Mouse (Mus musculus) ES-E14 (cell line): ENCODE measurements around the gene Sfxn2. TPM values are rescaled to one million over a fixed set of nuclear protein-coding genes. Genes with fewer than 3 reads are reported as not detected.
A peak's percentile ranks its signal among the peaks of the same experiment; 100 is the strongest.

Experiments
- DNase-seq: peaks from one replicate; pipeline ENCODE4 v3.0.0-alpha.2; 2013; ENCODE audit warnings: low read depth, low spot score
- H3K27ac ChIP-seq: 2 replicates; pipeline ENCODE4 v1.5.1; 2012; ENCODE audit warnings: low read depth, mild to moderate bottlenecking, low read length, moderate library complexity, mixed read lengths; ENCODE audit not compliant: poor library complexity, insufficient read depth, severe bottlenecking
- H3K36me3 ChIP-seq: 2 replicates; pipeline ENCODE4 v1.6.1; 2012; ENCODE audit warnings: mild to moderate bottlenecking, low read length, moderate library complexity, mixed read lengths; ENCODE audit not compliant: control insufficient read depth, poor library complexity, insufficient read depth, severe bottlenecking
- H3K4me1 ChIP-seq, 2 experiments: fragments of 150-350 bp in 1 of 2; sonication (generic) in 1 of 2; 2 replicates each; pipeline ENCODE4 v1.6.1; 2012; ENCODE audit warnings: low read length in 2 of 2, mild to moderate bottlenecking in 1 of 2, mixed read lengths in 1 of 2; ENCODE audit not compliant: control insufficient read depth in 2 of 2, insufficient read depth in 2 of 2, poor library complexity in 1 of 2
- H3K4me3 ChIP-seq, 2 experiments: fragments of 150-350 bp in 1 of 2; sonication (generic) in 1 of 2; 2 replicates each; pipeline ENCODE4 v1.5.1; 2012; ENCODE audit warnings: low read length in 2 of 2, low read depth in 1 of 2, mild to moderate bottlenecking in 1 of 2, mixed read lengths in 1 of 2; ENCODE audit not compliant: insufficient read depth in 1 of 2, poor library complexity in 1 of 2, severe bottlenecking in 1 of 2
- H3K9ac ChIP-seq: 2 replicates; pipeline ENCODE4 v1.6.1; 2012; ENCODE audit warnings: low read depth, mild to moderate bottlenecking, low read length, mixed read lengths; ENCODE audit not compliant: poor library complexity, insufficient read depth, severe bottlenecking
- H3K9me3 ChIP-seq: fragments of 150-350 bp; sonication (generic); 2 replicates; pipeline ENCODE4 v1.6.1; 2012; ENCODE audit warnings: low read depth, mild to moderate bottlenecking, low read length; ENCODE audit not compliant: control insufficient read depth, insufficient read depth
- CHD2 ChIP-seq: IDR thresholded peaks from 2 replicates; pipeline ENCODE4 v1.6.1; 2014; ENCODE audit warnings: mild to moderate bottlenecking, low read depth, low read length, inconsistent platforms
- HCFC1 ChIP-seq: IDR thresholded peaks from 2 replicates; pipeline ENCODE4 v1.6.1; 2012; ENCODE audit warnings: low read length, inconsistent platforms, borderline replicate concordance; ENCODE audit not compliant: insufficient read depth
- MAFK ChIP-seq: IDR thresholded peaks from 2 replicates; pipeline ENCODE4 v1.6.1; 2014; ENCODE audit warnings: mild to moderate bottlenecking, low read depth, low read length, inconsistent platforms; ENCODE audit not compliant: insufficient read depth
- ZC3H11A ChIP-seq: IDR thresholded peaks from 2 replicates; pipeline ENCODE4 v1.6.1; 2012; ENCODE audit warnings: low read depth, mild to moderate bottlenecking, inconsistent platforms, low read length, borderline replicate concordance
- ZNF384 ChIP-seq: IDR thresholded peaks from 2 replicates; pipeline ENCODE4 v1.6.1; 2012; ENCODE audit warnings: low read depth, low read length, inconsistent platforms
- in situ Hi-C, 2 experiments: fragments of 600-800 bp; cut with MboI; formaldehyde crosslinking; loops; one replicate each; pipeline ENCODE4 v1.15.1; 2025; ENCODE audit warnings: low sequenced_read_pairs in 2 of 2, inconsistent platforms in 1 of 2; ENCODE audit not compliant: unreplicated experiment in 2 of 2
- total RNA-seq: library from RNA; depleted of rRNA; stranded (reverse); fragments of 300-350 nt; gene quantifications from 2 replicates; pipeline ENCODE4 v1.2.3, GENCODE M21; 2012

Gene Sfxn2
- total RNA-seq, 1 experiment, result 11.4 TPM

DNA sequence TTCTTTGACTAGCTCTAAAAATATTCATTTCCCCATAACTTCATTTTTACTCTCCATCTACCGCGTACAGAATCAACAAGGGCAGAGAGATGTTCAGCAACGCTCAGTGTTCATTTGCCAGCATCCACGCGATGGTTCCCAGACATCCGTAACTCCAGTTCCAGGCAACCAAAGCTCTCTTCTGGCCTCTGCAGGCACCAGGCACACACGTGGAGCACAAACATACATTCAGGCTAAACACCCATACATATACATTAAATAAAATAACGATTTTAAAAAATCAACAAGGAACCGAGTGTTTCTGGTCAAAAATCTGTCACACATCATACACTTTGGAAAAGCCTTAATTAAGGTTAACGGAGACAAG is 1.3 kb upstream of the Sfxn2 start:
- Histone ChIP-seq H3K27ac (no peak overlapping the region), H3K36me3 (no peaks in the 10 kb centered on the region; the same call in 1 of the 2 replicates), H3K4me1 (peaks cover 2 to 6% of the 10 kb centered on the region in 2 experiments; a peak in 2 of 4 replicates), H3K4me3 (peak overlapping the region; percentile 84 to 88; a peak in 2 of 4 replicates), H3K9ac (no peak overlapping the region), H3K9me3 (no peaks in the 10 kb centered on the region)
- no peak for DNase-seq
- TF ChIP-seq MAFK (no peak), ZC3H11A (no peak), ZNF384 (no peak), HCFC1 (no peak), CHD2 (no peak)
- in situ Hi-C loops, result no loop called here

GRCm38 (mm10) chr19:46572548-46572947 is 617 bp upstream of the Sfxn2 start:
- TF ChIP-seq ZC3H11A (no peak), ZNF384 (no peak), CHD2 (no peak), HCFC1 (no peak), MAFK (no peak)
- Histone ChIP-seq H3K27ac (no peak overlapping the region), H3K9me3 (no peaks in the 10 kb centered on the region), H3K9ac (peak overlapping the region; percentile 79), H3K4me3 (peak overlapping the region; percentile 84 to 88), H3K4me1 (peaks cover 2 to 6% of the 10 kb centered on the region in 2 experiments; a peak in 2 of 4 replicates), H3K36me3 (no peaks in the 10 kb centered on the region; the same call in 1 of the 2 replicates)
- in situ Hi-C loops, result no loop called here
- no peak for DNase-seq

DNA sequence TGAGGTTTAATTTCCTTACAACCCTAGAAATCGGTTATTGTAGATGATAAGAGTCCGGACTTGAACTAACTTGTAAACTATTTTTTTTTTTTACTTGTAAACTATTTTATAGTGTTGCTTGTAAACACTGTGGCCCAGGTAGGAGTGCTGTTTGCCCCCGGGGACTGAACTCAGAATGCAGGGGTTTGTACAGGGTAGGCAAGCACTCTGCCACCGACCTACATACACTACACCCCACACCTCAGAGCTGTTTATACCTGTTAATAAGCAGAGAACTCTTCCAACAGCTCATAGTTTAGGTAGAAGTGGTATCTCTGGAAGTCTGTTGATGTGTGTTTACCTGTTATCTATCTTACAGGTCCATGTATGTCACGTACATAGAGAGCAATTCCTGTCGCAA is 825 bp downstream of the Sfxn2 start:
- H3K27ac ChIP-seq, result no peak overlapping the region
- H3K9ac ChIP-seq, result peak overlapping the region; percentile 86; the same call in 1 of the 2 replicates
- H3K36me3 ChIP-seq, result no peaks in the 10 kb centered on the region; the same call in 1 of the 2 replicates
- TF ChIP-seq CHD2, result no peak
- TF ChIP-seq HCFC1, result no peak
- no peak for TF ChIP-seq MAFK
- no peak for TF ChIP-seq ZNF384
- TF ChIP-seq ZC3H11A, result no peak
- in situ Hi-C loops, result no loop called here
- H3K4me3 ChIP-seq, result peak overlapping the region; percentile 88 to 94; a peak in 3 of 4 replicates
- no peak for DNase-seq
- H3K4me1 ChIP-seq, result peaks cover 2 to 8% of the 10 kb centered on the region in 2 experiments; a peak in 2 of 4 replicates
- H3K9me3 ChIP-seq, result no peaks in the 10 kb centered on the region

- TF ChIP-seq CHD2 (no peak), ZNF384 (no peak), ZC3H11A (no peak), HCFC1 (no peak), MAFK (no peak)
- no peak overlapping the region for H3K9ac ChIP-seq
- H3K4me3 ChIP-seq, result no peak overlapping the region
- H3K4me1 ChIP-seq, result peaks cover 2 to 8% of the 10 kb centered on the region in 2 experiments; a peak in 2 of 4 replicates
- in situ Hi-C loops, result no loop called here
- H3K36me3 ChIP-seq, result no peaks in the 10 kb centered on the region; the same call in 1 of the 2 replicates
- H3K27ac ChIP-seq, result no peak overlapping the region
- H3K9me3 ChIP-seq, result no peaks in the 10 kb centered on the region
- no peak for DNase-seq
Measured at GRCm38 (mm10) chr19:46575196-46575595, 2.0 kb downstream of the Sfxn2 start.
